Mouse (Mus musculus): ENCODE results near the gene Hoxa4. TPM values are rescaled to one million over a fixed set of nuclear protein-coding genes. Genes with fewer than 3 reads are reported as not detected.

The Hoxa4 gene
- total RNA-seq, 4 experiments from 2014 or later = not detected

- no peak for DNase-seq (ENCODE audit: low spot score in 2 of 2)
Observed at GRCm38 (mm10) chr6:52229558-52230416, 38.2 kb upstream of the Hoxa4 start.

DNA sequence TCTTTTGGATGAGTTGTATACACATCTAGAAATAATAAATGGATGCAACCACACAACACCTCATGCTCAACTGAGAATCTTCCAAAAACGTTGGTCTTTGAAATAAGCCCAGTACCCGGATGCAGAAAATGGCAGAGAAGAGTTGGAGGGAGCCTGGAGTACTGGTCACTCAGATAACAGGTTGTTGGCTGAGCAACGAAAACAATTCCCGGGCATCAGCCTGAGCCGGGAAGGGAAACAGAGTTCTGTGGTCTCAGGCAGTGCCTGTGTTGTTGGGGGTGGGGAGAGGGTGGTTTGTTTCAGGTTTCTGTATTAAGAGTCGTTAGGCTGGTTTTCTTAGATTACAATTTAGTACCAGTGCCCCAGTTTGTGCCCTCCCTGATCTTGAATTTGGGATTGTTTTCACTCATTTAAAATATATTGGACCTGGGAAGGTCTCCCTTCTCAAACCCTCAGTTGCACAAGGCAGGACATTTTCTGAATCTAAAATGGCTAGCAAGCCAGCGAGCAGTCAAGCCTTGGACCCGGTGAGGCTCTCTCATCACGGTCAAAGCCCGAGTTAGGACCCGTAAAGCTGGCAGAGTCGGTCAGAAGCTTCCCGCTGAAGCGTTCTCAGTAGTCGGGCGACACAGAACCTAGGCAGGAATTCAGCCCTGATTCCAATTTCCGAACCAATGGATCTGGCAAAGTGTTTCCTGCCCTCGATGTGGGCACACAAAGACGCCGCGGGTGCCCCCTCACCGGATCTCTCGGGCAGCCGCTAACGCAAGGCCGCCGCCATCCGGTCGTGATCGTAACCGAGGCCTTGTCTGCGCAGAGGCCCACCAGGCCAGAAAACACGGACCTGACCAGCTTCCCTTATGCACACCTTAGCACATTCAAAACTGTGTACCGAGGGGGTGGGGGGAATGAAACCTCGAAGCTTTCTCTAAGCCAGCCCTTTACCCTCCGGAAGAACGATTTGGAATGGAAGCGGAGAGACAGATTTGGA is 37.2 kb upstream of the Hoxa4 start:
- DNase-seq (ENCODE audit: low spot score in 2 of 2) = no peak

- DNase-seq (ENCODE audit: low spot score in 2 of 2) = no peak
Observed at GRCm38 (mm10) chr6:52227470-52228222, 36.1 kb upstream of the Hoxa4 start.

GRCm38 (mm10) chr6:52226569-52227257 is 35.2 kb upstream of the Hoxa4 start:
- DNase-seq (ENCODE audit: low spot score in 2 of 2) = no peak

DNA sequence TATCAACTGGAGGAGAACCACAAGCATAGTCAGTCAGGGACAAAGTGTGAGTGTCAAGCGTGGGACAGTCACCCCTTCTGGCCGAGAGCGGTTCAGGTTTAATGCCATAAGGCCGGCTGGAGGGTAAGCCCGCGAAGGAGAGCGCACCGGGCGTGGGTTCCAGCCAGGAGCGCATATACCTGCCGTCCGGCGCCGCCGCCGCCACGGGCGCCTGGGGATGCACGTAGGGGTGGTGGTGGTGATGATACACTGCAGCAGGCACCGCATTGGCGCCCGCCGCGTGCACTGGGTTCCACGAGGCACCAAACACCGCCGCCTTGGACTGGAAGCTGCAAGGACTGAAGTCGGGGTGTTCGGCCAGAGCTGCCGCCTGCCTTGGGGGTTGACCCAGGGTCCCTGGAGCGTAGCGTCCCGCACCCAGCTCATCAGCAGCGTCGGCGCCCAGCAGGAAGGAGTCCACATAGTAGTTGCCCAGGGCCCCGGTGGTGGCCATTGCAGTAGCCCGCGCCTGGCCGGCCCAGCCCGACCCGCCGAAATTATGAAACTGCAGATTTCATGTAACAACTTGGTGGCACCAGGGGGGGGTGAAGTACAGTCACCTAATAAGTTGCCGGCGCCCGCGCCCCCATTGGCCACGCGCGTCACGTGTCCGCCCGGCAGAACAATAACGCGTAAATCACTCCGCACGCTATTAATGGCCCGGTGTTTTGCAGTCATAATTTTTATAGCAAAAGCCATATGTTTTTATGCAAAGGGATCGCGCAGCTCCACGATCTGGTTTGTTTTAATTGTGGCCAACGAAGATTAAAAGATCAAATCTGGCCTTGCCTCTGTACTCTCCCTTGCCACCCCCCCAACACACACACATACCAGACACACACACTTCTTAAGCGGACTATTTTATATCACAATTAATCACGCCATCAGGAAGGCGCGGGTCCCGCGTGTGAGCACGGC is 34.3 kb upstream of the Hoxa4 start:
- DNase-seq (ENCODE audit: low spot score in 2 of 2) = no peak

GRCm38 (mm10) chr6:52224895-52225611 is 33.5 kb upstream of the Hoxa4 start:
- no peak for DNase-seq (ENCODE audit: low spot score in 2 of 2)

GRCm38 (mm10) chr6:52223939-52224760 is 32.6 kb upstream of the Hoxa4 start:
- no peak for DNase-seq (ENCODE audit: low spot score in 2 of 2)

- no peak for DNase-seq (ENCODE audit: low spot score in 2 of 2)
Observed at GRCm38 (mm10) chr6:52222729-52223128, 31.2 kb upstream of the Hoxa4 start.

GRCm38 (mm10) chr6:52221993-52222685 is 30.6 kb upstream of the Hoxa4 start:
- DNase-seq (ENCODE audit: low spot score in 2 of 2) = no peak

GRCm38 (mm10) chr6:52221337-52221992 is 29.9 kb upstream of the Hoxa4 start, which contains the start of gene Hoxa7:
Hoxa7 (minus strand) TSS chr6:52221854.
- peak; percentile 46 to 77 for DNase-seq (ENCODE audit: low spot score in 2 of 2)

DNA sequence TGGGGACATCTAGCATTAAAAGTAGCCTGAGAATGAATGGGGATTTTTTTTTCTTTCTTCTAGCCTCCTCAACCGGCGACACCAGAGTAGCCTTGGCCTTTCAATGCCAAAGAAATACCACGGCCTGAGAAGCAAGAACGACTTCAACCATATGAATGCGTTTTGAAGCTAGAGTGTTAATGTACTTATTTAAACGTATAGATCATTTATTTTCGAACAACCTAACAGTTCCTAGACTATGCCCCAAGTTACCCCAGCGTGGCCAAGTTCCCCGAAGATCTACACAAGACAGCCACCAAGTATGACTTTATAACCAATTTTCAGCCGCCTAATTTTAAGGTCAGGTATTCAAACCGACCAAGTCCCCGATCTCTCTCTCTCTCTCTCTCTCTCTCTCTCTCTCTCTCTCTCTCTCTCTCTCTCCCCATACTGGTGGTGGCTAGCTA is 29.3 kb upstream of the Hoxa4 start:
- DNase-seq (ENCODE audit: low spot score in 2 of 2) = no peak

DNA sequence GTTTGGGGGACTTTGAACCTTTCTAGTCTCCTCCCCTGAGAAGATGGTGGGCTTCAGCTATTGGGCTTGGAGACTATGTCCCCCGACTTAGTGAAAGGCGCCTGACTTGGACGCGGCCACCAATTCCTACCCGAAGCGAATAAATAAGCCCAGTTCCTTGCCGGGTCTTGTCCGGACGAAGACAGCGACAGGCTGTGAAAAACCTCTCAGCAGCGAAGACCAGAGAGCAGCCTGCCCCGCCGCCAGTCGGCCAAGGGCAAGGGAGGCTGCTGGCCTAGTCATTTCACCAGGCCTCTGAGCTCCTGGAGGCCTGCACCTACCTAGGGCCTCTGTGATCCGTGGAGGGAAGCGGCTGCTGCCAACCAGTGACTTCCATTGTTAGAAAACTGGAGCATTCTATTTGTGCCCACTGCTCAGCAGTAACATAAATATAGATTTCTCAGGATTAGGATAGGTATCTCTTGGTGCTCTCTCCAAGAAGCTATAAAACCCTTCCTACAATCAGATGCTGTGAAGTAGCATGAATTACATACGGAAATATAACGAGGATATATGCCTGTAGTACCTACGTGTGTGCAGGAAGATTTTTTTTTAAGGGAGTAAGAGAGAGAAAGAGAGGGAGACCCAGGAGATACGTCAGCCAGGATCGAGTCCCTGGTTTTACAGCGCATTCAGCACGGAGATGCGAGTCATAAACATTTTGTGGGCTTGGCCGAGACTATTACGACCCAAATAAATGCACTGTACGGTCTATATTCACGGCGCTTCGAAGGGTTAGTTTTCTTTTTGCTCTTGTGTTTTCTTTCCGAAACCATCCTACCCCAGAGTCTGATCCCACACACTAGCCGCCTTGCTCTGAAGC is 28.7 kb upstream of the Hoxa4 start:
- DNase-seq (ENCODE audit: low spot score in 2 of 2) = no peak

DNA sequence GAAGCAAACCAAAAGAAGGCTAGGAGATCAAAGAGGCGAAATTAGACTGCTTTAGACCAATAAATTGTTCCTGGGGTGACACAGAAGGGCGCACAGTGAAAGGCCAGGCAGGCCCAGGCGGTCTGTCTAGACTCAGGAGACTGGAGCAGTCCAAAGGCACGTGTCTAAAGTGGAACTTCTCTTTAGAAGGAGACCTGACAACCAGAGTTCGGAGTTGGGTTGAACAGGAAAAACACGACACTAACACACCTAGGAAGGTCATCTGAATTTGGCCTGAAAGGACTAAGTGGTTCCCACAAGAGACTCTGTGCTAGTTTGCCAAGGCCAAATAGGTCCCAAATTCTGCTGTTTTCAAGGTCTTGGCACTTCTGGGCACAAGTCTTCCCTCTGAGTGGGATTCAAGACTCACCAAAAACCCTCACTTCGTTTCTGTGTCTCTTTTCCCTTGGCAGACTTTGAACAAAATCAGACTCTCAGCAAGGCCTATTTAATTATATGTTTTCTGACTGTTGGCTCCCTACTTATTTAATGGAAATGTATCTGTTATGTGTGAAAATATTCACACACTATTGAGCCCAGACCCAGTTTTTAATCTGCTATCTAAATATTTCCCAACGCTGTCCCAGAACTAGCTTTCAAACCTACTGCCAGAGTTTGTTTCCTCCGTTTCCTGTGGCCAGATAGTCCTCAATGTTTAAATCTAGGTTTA is 27.8 kb upstream of the Hoxa4 start:
- no peak for DNase-seq (ENCODE audit: low spot score in 2 of 2)

DNA sequence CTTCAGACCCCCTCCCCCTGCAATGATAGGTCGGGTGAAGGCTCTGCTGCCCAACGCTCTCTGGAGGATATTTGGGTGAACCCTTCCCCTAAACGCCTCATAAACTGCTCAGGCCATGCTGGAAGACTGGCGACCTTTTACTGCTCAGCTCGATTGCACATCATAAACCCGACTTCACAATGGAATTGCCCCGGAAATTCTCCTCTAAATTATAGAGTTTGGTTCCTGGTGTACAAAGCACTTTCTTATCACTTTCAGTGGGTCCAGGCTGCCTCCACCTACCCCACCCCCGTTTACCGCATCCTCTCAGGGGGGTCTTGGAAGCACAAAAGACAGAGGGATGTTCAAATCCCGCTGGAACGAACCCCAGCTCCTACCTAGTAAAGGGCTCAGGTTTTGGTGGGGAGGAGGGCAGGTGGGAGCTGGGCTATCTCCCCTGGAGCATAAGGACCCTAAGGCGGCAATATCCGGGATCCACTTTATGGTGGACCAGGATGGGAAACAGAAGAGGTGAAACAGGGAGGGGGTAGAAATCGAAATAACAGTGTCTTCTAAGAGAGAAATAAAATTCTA is 27.2 kb upstream of the Hoxa4 start:
- DNase-seq (ENCODE audit: low spot score in 2 of 2) = no peak
